Mouse (Mus musculus) lung, adult 2 months (tissue): ENCODE data around the gene E130311K13Rik.

ENCODE experiments used
- CTCF ChIP-seq: fragments of 200-500 bp; IDR thresholded peaks from 2 replicates; pipeline ENCODE4 v1.5.1; 2011; ENCODE audit warnings: mild to moderate bottlenecking, low read length, control low read depth; ENCODE audit not compliant: insufficient read depth
- POLR2A ChIP-seq: fragments of 200-500 bp; IDR thresholded peaks from 2 replicates; pipeline ENCODE4 v1.6.1; 2011; ENCODE audit warnings: low read depth, mild to moderate bottlenecking, control low read depth, low read length, borderline replicate concordance; ENCODE audit errors: extremely low read depth

DNA sequence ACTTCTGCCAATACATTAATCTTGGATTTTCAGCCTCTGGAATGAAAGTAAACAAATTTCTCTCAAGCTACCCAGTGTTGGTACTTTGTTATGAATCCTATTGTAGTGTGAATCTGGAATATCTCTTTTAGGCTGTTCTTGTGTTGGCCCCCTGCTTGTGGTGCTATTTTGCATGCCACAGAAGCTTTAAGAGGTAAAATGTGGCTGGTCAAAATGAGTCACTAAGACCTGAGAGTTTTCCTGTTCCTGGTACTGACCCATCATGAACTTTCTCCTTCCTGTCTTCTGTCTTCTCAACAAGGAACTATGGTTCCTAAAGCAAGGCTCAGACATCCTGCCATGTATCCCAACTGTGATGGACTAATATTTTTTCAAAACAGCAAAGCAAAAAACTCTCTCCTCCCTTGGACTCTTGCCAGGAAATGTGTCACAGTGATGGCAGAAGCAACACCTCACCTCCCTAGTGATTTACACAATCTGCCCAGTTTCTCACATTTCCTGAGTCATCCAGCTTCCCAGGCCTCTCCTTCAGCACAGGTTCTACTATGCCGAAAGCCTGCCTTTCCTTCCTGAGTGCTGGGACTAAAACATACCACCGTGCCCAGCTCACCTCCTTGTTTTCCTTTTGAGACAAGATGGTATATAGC is 12.1 kb upstream of the E130311K13Rik start:
- no peak for TF ChIP-seq CTCF
- no peak for TF ChIP-seq POLR2A
